Mouse (Mus musculus): ENCODE measurements around the gene Gm11096.

GRCm38 (mm10) chr17:81412736-81413135, 28.8 kb upstream of the Gm11096 start:
- TF ChIP-seq CTCF (conservative IDR thresholded peaks at IDR 0.05; ENCODE audit: insufficient read depth, insufficient read length, low read depth, low read length) (no peak), POLR2A (IDR thresholded peaks at IDR 0.05; ENCODE audit: low read depth, low read length) (no peak)
